Mouse (Mus musculus): Measurements from ENCODE around the gene Mapk6.
A peak's percentile ranks its signal among the peaks of the same experiment; 100 is the strongest.

DNA sequence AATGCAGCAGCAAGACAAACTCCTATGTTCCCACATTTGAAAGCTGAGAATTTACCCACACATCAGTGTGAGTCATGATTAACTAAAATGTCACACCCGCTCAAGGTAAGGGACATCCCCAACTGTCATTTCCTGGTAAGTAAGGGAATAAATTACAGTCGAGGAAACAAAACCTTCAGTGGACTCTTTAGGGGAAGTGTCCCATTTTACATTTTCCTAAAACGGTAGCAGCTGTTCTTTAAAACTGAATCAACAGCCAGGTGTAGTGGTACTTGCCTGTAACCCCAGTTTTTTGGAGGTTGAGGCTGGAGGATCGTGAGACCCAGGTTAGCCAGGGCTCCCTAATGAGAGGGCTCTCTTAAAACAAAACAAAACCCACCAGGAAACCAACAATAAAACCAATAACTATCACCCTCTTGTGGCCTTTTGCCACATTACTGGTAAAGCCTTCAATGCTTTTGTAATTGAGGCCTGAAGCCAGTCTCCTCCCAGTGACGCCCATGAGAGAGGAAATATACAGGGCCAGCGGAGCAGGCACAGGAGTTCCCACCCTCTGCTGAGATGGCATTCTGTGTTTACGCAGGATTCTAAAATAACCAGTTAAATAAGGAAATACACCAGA lies 24.5 kb upstream of the Mapk6 start:
- TF ChIP-seq EP300 (optimal IDR thresholded peaks at IDR 0.05) (no peak), CTCF (IDR thresholded peaks at IDR 0.05; ENCODE audit: low read depth) (peak; percentile 77)
